Mouse (Mus musculus): ENCODE measurements around the gene Cmc2.

Cmc2 gene

GRCm38 (mm10) chr8:116848042-116848441 lies 73.2 kb downstream of the Cmc2 start:
- no peak for DNase-seq (ENCODE audit: low spot score in 2 of 2)

GRCm38 (mm10) chr8:116842678-116843077 lies 78.6 kb downstream of the Cmc2 start:
- no peak for DNase-seq (ENCODE audit: low spot score in 2 of 2)
